Mouse (Mus musculus): ENCODE results near the gene Nuf2.
"Not testable (repeated sequence)": the region's sequence is repeated elsewhere in the genome, so short reads cannot be mapped to it uniquely, and the experiment has no call there.

Gene Nuf2

GRCm38 (mm10) chr1:169530876-169531701, at the start of gene Nuf2:
TSS of gene Nuf2 (minus strand) at chr1:169531464.
- in situ Hi-C loops (cut with MboI, MseI): loop anchor here (5.0 to 25.0 kb wide), 2 partner anchors 406 to 606 kb away; no protein-coding TSS in a partner anchor

- in situ Hi-C loops (cut with MboI, MseI): loop anchor here (10.0 kb wide), 1 partner anchor 215 kb away; no protein-coding TSS in a partner anchor
Measured at GRCm38 (mm10) chr1:169579572-169579971, 48.3 kb upstream of the Nuf2 start.

GRCm38 (mm10) chr1:169574136-169574535, 42.9 kb upstream of the Nuf2 start:
- in situ Hi-C loops (cut with MboI, MseI): loop anchor here (10.0 kb wide), 1 partner anchor 209 kb away; no protein-coding TSS in a partner anchor

GRCm38 (mm10) chr1:169555621-169556020, 24.4 kb upstream of the Nuf2 start:
- in situ Hi-C loops (cut with MboI, MseI): no loop called here

- in situ Hi-C loops (cut with MboI, MseI): no loop called here
Measured at GRCm38 (mm10) chr1:169555019-169555418, 23.8 kb upstream of the Nuf2 start.

GRCm38 (mm10) chr1:169553446-169553845, 22.2 kb upstream of the Nuf2 start:
- in situ Hi-C loops (cut with MboI, MseI): no loop called here

GRCm38 (mm10) chr1:169540415-169540814, 9.2 kb upstream of the Nuf2 start:
- in situ Hi-C loops (cut with MboI, MseI): loop anchor here (25.0 kb wide), 1 partner anchor 597 kb away; no protein-coding TSS in a partner anchor

GRCm38 (mm10) chr1:169531702-169532535, 655 bp upstream of the Nuf2 start:
- in situ Hi-C loops (cut with MboI, MseI): loop anchor here (5.0 to 25.0 kb wide), 2 partner anchors 405 to 605 kb away; no protein-coding TSS in a partner anchor

- in situ Hi-C loops (cut with MboI, MseI): loop anchor here (5.0 to 25.0 kb wide), 2 partner anchors 407 to 607 kb away; no protein-coding TSS in a partner anchor
Measured at GRCm38 (mm10) chr1:169529996-169530518, 1.2 kb downstream of the Nuf2 start.

GRCm38 (mm10) chr1:169526006-169526680, 5.1 kb downstream of the Nuf2 start:
- in situ Hi-C loops (cut with MboI, MseI): loop anchor here (25.0 kb wide), 1 partner anchor 611 kb away; no protein-coding TSS in a partner anchor

- in situ Hi-C loops (cut with MboI, MseI): no loop called here
Measured at GRCm38 (mm10) chr1:169519337-169519736, 11.9 kb downstream of the Nuf2 start.

GRCm38 (mm10) chr1:169517899-169518517, 13.3 kb downstream of the Nuf2 start:
- in situ Hi-C loops (cut with MboI, MseI): not testable (repeated sequence)

- in situ Hi-C loops (cut with MboI, MseI): no loop called here
Measured at GRCm38 (mm10) chr1:169517376-169517892, 13.8 kb downstream of the Nuf2 start.

GRCm38 (mm10) chr1:169506354-169506753, 24.9 kb downstream of the Nuf2 start:
- in situ Hi-C loops (cut with MboI, MseI): no loop called here

GRCm38 (mm10) chr1:169502876-169503275, 28.4 kb downstream of the Nuf2 start:
- in situ Hi-C loops (cut with MboI, MseI): no loop called here

- in situ Hi-C loops (cut with MboI, MseI): no loop called here
Measured at GRCm38 (mm10) chr1:169495621-169496020, 35.6 kb downstream of the Nuf2 start.

- in situ Hi-C loops (cut with MboI, MseI): no loop called here
Measured at GRCm38 (mm10) chr1:169491561-169491960, 39.7 kb downstream of the Nuf2 start.

- in situ Hi-C loops (cut with MboI, MseI): no loop called here
Measured at GRCm38 (mm10) chr1:169485408-169485885, 45.8 kb downstream of the Nuf2 start.

GRCm38 (mm10) chr1:169484565-169484964, 46.7 kb downstream of the Nuf2 start:
- in situ Hi-C loops (cut with MboI, MseI): no loop called here

Measured in regulatory T cell (primary cell).